Mouse (Mus musculus): ENCODE results near the gene Efs.
"Not testable (repeated sequence)": the region's sequence is repeated elsewhere in the genome, so short reads cannot be mapped to it uniquely, and the experiment has no call there.

The Efs gene

DNA sequence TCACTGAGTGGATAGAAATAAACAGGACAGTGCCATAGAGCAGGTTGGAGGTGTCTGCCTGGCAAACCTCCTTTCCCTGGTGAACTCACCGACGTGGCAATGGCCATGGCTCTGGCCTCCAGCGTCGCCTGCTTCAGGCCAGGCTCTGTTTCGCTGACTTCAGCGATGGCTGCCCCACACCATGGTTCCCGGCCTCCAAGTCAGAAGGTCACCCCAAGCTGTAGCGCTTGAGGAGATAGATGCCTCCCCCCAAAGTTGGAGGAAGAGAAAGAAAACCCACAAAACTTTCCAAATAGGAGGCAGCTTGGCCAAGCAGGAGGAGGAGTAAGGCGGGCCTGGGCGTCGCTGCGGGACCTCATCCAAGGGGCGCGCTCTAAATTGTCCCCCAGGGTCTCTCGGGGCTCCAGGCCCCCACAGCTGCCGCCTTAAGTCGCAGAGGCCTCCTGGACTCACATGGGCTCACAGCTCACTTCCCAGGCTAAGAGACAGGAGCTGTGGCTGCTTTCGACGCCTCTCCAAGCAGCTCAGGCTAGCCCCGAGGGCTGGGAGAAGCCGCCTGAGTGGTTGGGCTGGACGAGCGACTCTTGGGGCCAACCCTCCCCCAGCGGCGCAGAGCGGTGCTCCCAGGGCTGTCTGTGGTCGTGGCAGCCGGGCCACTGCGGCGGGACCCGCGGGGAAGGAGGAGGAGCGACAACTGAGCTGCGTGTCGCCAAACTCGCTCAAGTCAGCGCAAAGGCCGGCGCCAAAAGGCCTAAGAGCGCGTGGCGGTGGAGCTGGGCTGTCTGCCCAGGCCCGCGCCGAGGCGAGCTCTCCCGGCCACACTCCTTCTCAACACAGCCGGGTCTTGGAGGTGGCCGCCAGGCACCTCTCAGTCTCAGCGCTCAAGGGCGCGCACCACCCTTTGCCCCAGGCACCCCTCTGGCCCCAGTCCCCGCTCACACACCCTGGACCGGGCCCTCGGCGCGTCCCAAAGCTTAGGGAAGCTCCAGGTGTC lies at the start of gene Efs:
Efs (minus strand) TSS at position 778 of the 994 bp plus-strand sequence.
- peak; percentile 74 for DNase-seq (ENCODE audit: low read depth, low spot score)

GRCm38 (mm10) chr14:54974068-54974791 lies 48.3 kb upstream of the Efs start:
- DNase-seq (ENCODE audit: low read depth, low spot score), result peak; percentile 70

GRCm38 (mm10) chr14:54972786-54973185 lies 46.9 kb upstream of the Efs start:
- DNase-seq (ENCODE audit: low read depth, low spot score), result not testable (repeated sequence)

DNA sequence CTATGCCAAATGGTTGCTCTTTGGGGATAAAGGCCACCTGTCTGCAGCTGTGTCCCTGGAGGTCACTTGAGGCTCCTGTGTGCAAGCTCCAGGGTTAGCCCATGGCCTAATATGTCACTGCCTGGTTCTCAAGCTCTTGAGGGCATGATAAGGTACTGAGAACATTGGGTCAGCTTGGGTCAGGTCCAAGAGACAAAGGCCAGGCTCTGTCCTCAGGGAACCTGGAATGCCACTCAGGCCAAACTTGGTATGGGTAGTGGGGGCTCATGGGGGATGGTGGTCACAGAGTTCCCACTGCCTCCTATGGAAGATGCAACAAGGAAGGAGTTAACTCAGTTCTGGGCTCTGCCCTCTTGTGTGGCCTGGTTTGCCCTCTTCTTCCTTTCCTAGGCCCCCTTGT lies 42.4 kb upstream of the Efs start:
- no peak for DNase-seq (ENCODE audit: low read depth, low spot score)

DNA sequence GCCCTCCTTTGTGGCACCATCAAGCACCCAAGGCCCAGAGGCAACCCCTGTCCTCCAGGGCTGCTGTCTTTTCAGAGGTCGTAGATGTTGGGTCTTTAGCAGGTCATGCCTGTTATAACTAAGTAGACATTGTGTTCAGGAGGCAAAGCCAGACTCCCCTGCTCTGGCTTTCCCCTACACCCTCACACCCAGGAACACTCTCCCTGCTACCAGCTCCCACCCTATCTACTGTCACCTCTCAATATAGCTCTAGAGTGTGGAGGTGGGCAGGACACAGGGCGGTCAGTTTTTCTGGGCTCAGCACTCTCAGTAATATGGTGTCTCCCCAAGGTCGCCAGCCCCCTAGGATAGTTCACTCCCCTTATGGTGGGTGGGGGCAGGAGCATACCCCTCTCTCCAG lies 41.9 kb upstream of the Efs start:
- no peak for DNase-seq (ENCODE audit: low read depth, low spot score)

- no peak for DNase-seq (ENCODE audit: low read depth, low spot score)
These were observed 40.5 kb upstream of the Efs start, which contains the start of gene Myh6 for GRCm38 (mm10) chr14:54966320-54966977. Gene Myh6 (minus strand): TSS chr14:54966927.

GRCm38 (mm10) chr14:54965631-54966030 lies 39.7 kb upstream of the Efs start:
- no peak for DNase-seq (ENCODE audit: low read depth, low spot score)

GRCm38 (mm10) chr14:54965044-54965443 lies 39.1 kb upstream of the Efs start:
- no peak for DNase-seq (ENCODE audit: low read depth, low spot score)

DNA sequence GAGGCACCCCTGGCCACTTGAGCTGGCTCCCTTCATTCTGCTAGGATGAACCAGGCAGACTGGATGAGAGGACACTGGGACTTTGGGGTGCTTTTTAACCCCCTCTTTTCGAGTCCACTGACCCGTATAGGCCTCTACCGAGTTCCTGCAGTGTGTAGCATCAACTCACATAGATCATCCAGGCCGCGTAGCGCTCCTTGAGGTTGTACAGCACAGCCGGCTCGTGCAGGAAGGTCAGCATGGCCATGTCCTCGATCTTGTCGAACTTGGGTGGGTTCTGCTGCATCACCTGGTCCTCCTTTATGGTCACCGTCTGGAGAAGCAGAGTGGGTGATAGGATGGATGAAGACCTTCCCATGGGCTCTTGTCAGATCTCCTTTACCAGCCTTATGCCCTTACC lies 37.8 kb upstream of the Efs start:
- no peak for DNase-seq (ENCODE audit: low read depth, low spot score)

DNA sequence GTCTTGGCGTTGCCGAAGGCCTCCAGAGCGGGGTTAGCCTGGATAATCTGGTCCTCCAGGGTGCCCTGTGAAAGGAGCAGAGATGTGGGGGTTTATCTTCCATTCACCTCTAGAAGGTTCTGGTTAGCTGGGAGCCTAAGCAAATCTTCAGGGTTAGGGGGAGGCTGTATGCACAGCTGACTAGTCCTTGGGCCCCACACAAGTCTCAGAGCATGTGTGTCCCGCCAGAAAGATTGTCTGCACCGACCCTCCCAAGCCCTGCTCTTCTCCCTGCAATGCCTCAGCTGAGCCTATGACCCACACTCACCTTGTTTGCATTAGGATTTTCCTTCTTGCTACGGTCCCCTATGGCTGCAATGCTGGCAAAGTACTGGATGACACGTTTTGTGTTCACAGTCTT lies 36.8 kb upstream of the Efs start:
- no peak for DNase-seq (ENCODE audit: low read depth, low spot score)

DNA sequence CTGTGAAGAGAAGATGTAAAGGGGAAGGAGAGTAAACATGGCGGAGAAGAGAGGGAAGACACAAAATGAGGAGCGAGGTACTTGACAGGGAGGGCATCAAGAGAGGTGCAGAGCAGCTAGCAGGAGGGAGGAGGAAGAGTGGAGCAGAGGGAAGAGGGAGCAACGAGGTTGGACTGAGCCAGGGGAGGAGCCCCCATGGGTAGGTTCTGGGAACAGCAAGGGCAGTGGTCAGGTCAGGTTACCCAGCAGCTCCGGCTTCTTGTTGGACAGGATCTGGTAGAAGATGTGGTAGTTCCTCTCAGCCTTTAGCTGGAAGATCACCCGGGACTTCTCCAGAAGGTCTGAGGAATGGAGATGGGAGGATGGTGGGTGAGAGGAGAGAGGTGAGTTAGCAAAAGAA lies 35.6 kb upstream of the Efs start:
- DNase-seq (ENCODE audit: low read depth, low spot score), result no peak

DNA sequence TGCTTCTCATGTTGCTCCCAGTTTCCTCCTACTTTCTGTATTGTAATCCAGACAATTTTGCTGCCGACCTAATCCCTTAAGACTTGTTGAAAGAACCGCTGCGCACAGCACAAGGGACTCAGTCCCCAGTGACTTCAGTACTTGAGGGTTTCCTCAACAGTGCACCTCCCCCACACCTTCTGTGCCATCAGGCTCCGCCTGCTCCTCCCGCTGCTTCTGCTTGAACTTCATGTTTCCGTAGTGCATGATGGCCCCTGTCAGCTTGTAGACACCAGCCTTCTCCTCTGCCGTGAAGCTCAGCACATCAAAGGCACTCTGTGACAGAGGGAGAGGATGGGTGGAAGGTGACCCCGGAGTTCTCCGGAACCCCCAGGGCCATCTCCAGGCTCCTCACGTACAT lies 34.8 kb upstream of the Efs start:
- DNase-seq (ENCODE audit: low read depth, low spot score), result no peak

DNA sequence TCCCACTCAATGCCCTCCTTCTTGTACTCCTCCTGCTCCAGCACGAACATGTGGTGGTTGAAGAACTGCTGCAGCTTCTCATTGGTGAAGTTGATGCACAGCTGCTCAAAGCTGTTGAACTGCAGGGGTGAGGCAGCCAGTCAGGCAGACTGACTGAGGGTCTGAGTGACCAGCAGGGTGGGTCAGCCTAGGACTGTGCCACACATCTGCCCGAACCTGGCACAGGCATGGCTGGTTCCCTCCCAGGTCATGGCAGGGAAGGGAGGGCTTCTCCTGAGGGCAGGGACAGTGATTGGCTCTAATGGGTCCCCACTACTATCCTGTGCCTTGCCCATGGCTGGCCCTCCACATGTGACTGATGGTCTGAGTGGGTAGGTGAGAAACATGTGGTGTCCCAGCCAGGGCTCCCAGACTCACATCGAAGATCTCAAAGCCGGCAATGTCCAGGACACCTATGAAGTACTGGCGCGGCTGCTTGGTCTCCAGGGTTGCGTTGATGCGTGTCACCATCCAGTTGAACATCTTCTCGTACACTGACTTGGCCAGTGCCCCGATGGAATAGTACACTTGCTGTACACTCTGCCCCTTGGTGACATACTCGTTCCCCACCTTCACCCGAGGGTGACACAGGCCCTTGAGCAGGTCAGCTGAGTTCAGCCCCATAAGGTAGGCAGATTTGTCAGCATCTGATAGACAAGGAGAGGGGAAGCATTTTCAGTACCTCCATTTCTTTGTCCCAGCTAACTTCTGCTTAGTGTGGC lies 34.1 kb upstream of the Efs start:
- not testable (repeated sequence) for DNase-seq (ENCODE audit: low read depth, low spot score)

DNA sequence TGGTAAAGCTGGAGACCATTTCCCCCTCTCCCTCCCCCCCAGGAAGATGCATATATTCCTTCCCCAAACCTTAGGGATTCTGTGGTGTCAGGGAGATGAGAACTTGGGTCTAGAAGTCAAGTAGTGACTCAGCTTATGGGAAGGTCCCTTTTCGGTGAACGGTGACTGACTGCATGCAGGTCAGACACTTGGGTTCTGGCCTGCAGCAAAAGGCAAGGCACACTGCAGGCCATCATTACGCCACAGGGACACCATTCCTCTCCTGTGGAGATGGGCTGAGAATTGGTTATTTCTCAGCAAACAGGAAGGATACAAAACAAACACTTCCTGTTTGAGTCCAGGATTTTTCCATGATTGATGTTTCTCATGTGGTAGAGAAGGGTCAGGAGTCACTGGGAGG lies 33.3 kb upstream of the Efs start:
- no peak for DNase-seq (ENCODE audit: low read depth, low spot score)

DNA sequence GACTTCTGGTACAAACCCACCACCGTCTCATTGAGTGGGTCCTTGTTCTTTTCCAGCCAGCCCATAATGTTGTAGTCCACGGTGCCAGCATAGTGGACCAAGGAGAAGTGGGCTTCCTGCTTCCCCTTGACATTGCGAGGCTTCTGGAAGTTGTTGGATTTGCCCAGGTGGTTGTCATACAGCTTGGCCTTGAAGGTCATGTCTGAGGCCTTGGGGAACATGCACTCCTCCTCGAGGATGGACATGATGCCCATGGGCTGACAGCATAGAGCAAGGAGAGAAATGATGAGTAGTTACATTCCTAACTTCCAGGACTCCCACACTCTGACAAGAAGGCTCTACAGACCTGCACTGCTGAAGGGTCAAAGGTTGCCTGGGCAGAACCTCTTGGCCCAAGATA lies 32.6 kb upstream of the Efs start:
- no peak for DNase-seq (ENCODE audit: low read depth, low spot score)

DNA sequence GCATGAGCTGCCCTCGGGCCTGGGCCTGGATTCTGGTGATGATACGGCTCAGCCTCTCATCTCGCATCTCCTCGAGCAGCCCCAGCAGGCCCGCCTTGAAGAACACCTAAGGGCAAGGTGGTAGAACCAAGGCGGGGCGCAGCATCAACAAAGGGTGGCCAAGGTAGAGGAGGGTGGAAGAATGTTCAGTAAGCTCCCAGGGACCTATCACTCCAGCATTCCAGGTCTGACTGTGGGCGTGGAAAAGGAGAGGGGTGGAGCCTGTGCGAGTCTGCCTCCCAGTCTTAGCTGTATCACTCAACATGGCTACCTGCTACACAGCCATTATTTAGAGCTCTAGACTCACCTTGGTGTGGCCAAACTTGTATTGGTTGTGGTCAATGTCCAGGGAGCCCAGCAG lies 30.6 kb upstream of the Efs start:
- DNase-seq (ENCODE audit: low read depth, low spot score), result peak; percentile 90

- no peak for DNase-seq (ENCODE audit: low read depth, low spot score)
These were observed 29.6 kb upstream of the Efs start for GRCm38 (mm10) chr14:54955481-54955880.

DNA sequence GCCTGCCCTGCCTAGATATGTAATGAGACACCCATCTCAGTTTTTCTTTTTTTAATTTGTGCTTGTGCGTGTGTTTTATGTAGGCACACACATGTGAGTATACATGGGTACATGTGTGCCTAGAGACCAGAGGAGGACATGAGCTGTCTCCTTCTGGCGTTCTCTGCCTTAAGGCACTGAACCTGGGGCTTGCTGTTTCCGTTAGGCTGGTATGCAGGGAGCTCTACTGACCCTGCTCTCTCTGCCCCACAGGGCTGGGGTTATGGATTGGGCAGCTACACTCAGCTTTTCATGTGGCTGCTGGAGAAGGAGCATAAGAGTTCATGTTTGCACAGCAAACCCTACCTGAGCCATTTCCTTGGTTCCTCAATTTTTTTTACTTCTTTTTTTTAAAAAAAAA lies 28.5 kb upstream of the Efs start:
- no peak for DNase-seq (ENCODE audit: low read depth, low spot score)

DNA sequence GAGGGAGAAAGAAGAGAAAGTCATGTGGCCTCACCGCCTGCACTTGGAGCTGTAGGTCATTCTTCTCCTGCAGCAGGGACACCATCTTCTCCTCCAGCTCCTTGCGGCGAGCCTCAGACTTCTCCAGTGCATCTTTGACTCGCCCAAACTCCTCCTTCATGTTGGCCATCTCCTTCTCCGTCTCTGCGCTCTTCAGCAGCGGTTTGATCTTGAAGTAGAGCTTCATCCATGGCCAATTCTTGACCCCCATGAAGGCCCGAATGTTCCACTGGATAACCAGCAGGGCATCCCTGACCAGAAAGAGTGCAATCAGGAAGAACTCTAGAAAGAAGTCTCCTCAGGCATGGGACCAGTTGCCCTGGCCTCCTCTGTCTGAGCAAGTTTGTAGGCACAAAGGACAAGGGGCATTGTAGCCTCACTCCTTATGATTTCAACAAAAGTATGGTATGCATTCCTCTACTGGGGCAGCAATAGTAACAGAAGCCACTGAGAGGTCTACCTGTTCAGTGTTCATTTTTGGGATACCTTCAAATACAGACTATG lies 27.8 kb upstream of the Efs start:
- DNase-seq (ENCODE audit: low read depth, low spot score), result no peak

DNA sequence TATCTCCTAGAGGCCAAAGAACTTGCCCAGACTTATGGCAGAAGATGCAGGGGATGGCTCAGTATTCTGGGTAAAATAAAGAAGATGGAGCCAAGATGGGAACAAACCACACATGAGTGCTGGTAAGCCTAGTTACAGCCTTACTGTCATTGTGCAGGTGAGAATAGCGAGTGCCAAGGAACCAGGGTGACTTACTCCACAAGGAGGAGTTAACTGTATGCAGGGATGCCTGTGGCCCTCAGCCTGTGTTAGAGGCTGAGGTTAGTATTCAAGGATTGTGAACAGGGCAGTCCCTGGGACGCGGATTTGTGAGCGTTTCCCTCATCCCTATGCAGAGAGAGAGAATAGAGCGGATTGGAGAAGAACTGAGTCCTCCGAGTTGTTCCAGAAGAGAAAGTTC lies 25.7 kb upstream of the Efs start:
- no peak for DNase-seq (ENCODE audit: low read depth, low spot score)

- no peak for DNase-seq (ENCODE audit: low read depth, low spot score)
These were observed 24.6 kb upstream of the Efs start for GRCm38 (mm10) chr14:54950493-54950892.

Data from R1 (cell line).